Mouse (Mus musculus): ENCODE measurements around the gene Ube2z.

GRCm38 (mm10) chr11:96030571-96030970 lies 34.6 kb downstream of the Ube2z start:
- no peak for TF ChIP-seq CTCF (IDR thresholded peaks at IDR 0.05; ENCODE audit: low read depth)
- no peak for TF ChIP-seq EP300 (IDR thresholded peaks at IDR 0.05; ENCODE audit: low read depth)
